Mouse (Mus musculus): ENCODE measurements around the gene Acsm1. TPM values are rescaled to one million over a fixed set of nuclear protein-coding genes. Genes with fewer than 3 reads are reported as not detected.

Acsm1 gene
- polyA plus RNA-seq, 1 experiment from 2014 or later = 13.9 TPM

DNA sequence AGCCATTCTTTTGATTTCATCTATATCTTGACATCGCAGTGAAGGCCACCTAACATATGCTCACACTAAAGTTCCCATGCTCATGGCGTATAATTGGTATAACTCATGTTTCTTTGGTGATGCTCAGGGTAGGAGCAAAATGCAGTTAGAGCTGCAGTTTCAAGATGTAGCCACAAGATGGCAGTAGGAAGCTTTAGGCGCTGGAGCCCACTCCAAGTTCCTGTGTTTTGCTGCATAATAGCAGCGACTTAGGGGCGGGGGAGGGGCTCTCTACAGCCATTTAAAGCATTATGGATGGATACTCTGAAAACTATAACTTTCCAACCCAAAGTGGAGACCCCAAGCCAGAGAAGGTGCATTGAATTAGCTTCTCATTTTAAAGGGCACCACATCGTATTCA is 66.6 kb downstream of the Acsm1 start:
- Histone ChIP-seq H3K4me2 (no peak overlapping the region), H3K27ac (replicated peaks) (no peak overlapping the region), H3K9me3 (replicated peaks) (no peaks in the 10 kb centered on the region), H3K4me1 (replicated peaks) (no peaks in the 10 kb centered on the region), H3K27me3 (no peaks in the 10 kb centered on the region), H3K4me3 (replicated peaks) (no peak overlapping the region), H3K36me3 (replicated peaks) (no peaks in the 10 kb centered on the region), H3K9ac (no peak overlapping the region)
- 14% methylated on average over 6 of the region's 6 CpGs for WGBS (ENCODE audit: insufficient replicate concordance)
- no peak for ATAC-seq (ENCODE audit: insufficient read depth)

DNA sequence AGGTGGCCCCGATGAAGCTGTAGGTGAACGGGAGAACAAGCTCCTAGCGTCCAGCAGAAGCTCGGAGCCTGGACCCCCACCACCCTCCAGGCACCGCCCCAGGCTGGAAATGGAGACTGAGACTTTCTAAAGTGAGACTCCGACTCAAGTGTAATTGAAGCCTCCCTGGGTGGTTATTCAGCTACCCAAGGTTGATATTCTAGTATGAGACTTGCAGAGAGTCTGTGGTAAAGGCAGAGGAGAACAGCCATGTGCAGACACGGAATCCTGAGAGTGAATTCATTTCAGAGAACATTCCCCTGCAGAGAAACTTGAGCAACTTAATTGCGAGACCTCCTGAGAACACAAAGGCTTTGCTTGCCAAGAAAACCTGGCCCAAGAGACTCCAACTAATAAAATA is 73.3 kb downstream of the Acsm1 start:
- H3K9me3 ChIP-seq (replicated peaks) = no peaks in the 10 kb centered on the region

DNA sequence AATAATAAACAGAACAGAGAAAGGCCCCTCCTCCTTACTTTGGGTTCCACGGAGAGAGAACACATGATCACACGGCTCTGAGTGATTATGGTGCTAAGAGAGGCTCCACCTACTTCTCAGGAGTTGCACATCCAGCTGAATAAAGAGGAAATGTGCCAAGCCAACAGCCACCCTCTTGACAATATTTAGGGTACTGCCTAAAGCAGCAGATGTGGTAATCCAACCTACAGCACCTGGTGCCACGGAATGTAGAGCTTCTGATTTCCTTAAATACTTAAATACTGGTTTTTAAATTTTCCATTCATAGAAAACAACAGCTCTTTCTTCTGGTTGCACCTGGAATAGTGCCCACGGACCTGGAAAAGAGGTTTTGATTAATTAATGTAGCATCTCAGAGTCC is 75.9 kb downstream of the Acsm1 start:
- Histone ChIP-seq H3K27me3 (no peaks in the 10 kb centered on the region), H3K9me3 (replicated peaks) (no peaks in the 10 kb centered on the region), H3K4me1 (replicated peaks) (no peaks in the 10 kb centered on the region), H3K27ac (replicated peaks) (no peak overlapping the region), H3K36me3 (replicated peaks) (no peaks in the 10 kb centered on the region), H3K9ac (no peak overlapping the region), H3K4me2 (no peak overlapping the region), H3K4me3 (replicated peaks) (no peak overlapping the region)
- ATAC-seq (ENCODE audit: insufficient read depth) = no peak
- 47% methylated on average over 4 of the region's 4 CpGs for WGBS (ENCODE audit: insufficient replicate concordance)

More for the DNA sequence above, 73.3 kb downstream of the Acsm1 start:
- no peak for ATAC-seq (ENCODE audit: insufficient read depth)
- H3K36me3 ChIP-seq (replicated peaks) = no peaks in the 10 kb centered on the region
- no peak overlapping the region for H3K4me3 ChIP-seq (replicated peaks)
- H3K4me2 ChIP-seq = no peak overlapping the region
- H3K27ac ChIP-seq (replicated peaks) = no peak overlapping the region
- H3K27me3 ChIP-seq = no peaks in the 10 kb centered on the region
- no peak overlapping the region for H3K9ac ChIP-seq
- WGBS (ENCODE audit: insufficient replicate concordance) = 57% methylated on average over 8 of the region's 8 CpGs
- H3K4me1 ChIP-seq (replicated peaks) = no peaks in the 10 kb centered on the region

DNA sequence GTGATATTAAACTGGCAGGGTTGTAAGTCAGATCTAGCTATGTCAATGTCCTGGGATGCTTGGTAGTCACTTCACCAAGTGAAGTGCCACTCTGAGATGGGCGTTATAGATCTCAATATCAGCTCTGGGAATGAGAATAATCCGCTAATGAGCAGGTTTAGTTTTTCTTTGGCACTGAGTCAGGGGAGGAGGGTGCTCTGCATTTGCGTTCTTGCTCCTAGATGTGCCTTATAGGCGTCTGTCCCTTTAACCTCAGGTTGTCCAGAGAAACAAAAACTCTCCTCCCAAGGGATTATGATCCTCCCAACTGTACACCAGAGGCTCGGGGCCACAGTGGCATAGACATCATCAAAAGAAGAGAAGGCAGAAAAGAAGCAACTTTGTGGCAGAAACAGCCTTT is 82.9 kb downstream of the Acsm1 start, which contains the start of gene Acsm4:
TSS of gene Acsm4 (plus strand) at position 301 of the 400 bp plus-strand sequence.
- Histone ChIP-seq H3K4me3 (replicated peaks) (no peak within 1 kb of the TSS), H3K27me3 (no peaks in the 10 kb centered on the region), H3K9me3 (replicated peaks) (no peaks in the 10 kb centered on the region), H3K9ac (no peak within 1 kb of the TSS), H3K27ac (replicated peaks) (no peak within 1 kb of the TSS), H3K36me3 (replicated peaks) (no peaks in the 10 kb centered on the region), H3K4me2 (no peak within 1 kb of the TSS), H3K4me1 (replicated peaks) (no peaks in the 10 kb centered on the region)
- 53% methylated on average over 5 of the region's 5 CpGs for WGBS (ENCODE audit: insufficient replicate concordance)
- ATAC-seq (ENCODE audit: insufficient read depth) = no peak

DNA sequence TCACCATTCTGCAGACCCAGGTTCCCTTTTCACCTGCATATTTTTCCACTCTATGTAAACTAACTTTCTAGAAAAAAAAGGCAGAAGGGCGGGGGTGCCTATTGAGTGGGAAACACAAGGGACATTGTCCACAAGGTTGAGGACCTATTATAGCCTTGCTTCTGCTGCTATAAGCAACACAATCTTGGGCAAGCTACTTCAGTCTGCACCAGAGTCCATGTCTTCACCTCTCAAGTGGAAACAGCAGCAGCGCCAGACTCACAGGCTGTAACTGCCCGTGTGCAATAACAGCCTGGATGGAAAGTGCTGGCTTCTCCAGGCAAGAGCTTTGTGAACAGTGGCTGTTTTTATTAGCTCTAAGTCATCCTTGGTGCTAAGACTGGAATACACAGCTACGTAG is 85.5 kb downstream of the Acsm1 start:
- H3K9ac ChIP-seq = no peak overlapping the region
- ATAC-seq (ENCODE audit: insufficient read depth) = no peak
- 59% methylated on average over 4 of the region's 4 CpGs for WGBS (ENCODE audit: insufficient replicate concordance)

DNA sequence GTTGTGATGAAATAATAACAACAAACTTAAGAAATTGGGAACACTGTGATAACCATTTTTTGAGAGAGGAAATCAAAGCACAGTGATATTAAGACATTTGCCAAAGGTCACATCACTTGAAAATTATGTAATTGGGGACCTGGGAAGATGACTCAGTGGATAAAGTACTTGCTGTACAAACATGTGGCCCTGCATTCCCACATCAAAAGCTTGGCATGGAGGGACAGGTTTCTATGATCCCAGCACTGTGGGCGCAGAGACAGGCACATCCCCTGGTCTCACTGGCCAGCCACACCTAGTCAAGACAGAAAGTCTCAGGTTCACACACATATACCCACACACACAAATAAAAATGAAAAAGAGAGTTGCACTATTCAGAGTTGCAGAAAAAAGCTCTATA is 88.1 kb downstream of the Acsm1 start:
- H3K27me3 ChIP-seq = no peaks in the 10 kb centered on the region
- WGBS (ENCODE audit: insufficient replicate concordance) = 36% methylated on average over 1 of the region's 1 CpGs
- H3K36me3 ChIP-seq (replicated peaks) = no peaks in the 10 kb centered on the region
- no peaks in the 10 kb centered on the region for H3K4me1 ChIP-seq (replicated peaks)
- ATAC-seq (ENCODE audit: insufficient read depth) = no peak
- no peak overlapping the region for H3K9ac ChIP-seq
- H3K4me2 ChIP-seq = no peak overlapping the region
- no peaks in the 10 kb centered on the region for H3K9me3 ChIP-seq (replicated peaks)
- no peak overlapping the region for H3K27ac ChIP-seq (replicated peaks)
- no peak overlapping the region for H3K4me3 ChIP-seq (replicated peaks)

More for the DNA sequence above, 85.5 kb downstream of the Acsm1 start:
- no peaks in the 10 kb centered on the region for H3K27me3 ChIP-seq
- no peaks in the 10 kb centered on the region for H3K4me1 ChIP-seq (replicated peaks)
- no peaks in the 10 kb centered on the region for H3K9me3 ChIP-seq (replicated peaks)
- H3K36me3 ChIP-seq (replicated peaks) = no peaks in the 10 kb centered on the region
- no peak overlapping the region for H3K27ac ChIP-seq (replicated peaks)
- no peak overlapping the region for H3K4me3 ChIP-seq (replicated peaks)
- H3K4me2 ChIP-seq = no peak overlapping the region

Other genes starting within 250 kb of the Acsm1 start
- not detected in 2 replicates for gene Gp2, start 147.7 kb upstream of the Acsm1 start, polyA plus RNA-seq (2015; fragmentation: Nextera tagmentation; extraction: Ambion mirVana)
- not detected in 2 replicates for gene Umod, start 127.7 kb upstream of the Acsm1 start, polyA plus RNA-seq (2015; fragmentation: Nextera tagmentation; extraction: Ambion mirVana)
- gene Acsm5, start 87.6 kb upstream of the Acsm1 start, polyA plus RNA-seq (2015; fragmentation: Nextera tagmentation; extraction: Ambion mirVana) = 0.21 and 0.23 TPM in 2 replicates
- not detected in 2 replicates for gene Pdilt, start 83.5 kb upstream of the Acsm1 start, polyA plus RNA-seq (2015; fragmentation: Nextera tagmentation; extraction: Ambion mirVana)
- gene Acsm2, start 52.7 kb upstream of the Acsm1 start, polyA plus RNA-seq (2015; fragmentation: Nextera tagmentation; extraction: Ambion mirVana) = not detected in 2 replicates
- gene Acsm4, start 83.0 kb downstream of the Acsm1 start, polyA plus RNA-seq (2015; fragmentation: Nextera tagmentation; extraction: Ambion mirVana) = not detected in 2 replicates
- gene Thumpd1, start 113.8 kb downstream of the Acsm1 start, polyA plus RNA-seq (2015; fragmentation: Nextera tagmentation; extraction: Ambion mirVana) = 23.7 and 24.0 TPM in 2 replicates
- 3.2 and 5.4 TPM in 2 replicates for gene Acsm3, start 153.9 kb downstream of the Acsm1 start, polyA plus RNA-seq (2015; fragmentation: Nextera tagmentation; extraction: Ambion mirVana)
- 10.8 and 11.6 TPM in 2 replicates for gene Rexo5, start 187.0 kb downstream of the Acsm1 start, polyA plus RNA-seq (2015; fragmentation: Nextera tagmentation; extraction: Ambion mirVana)
- gene Eri2, start 187.0 kb downstream of the Acsm1 start, polyA plus RNA-seq (2015; fragmentation: Nextera tagmentation; extraction: Ambion mirVana) = 10.4 and 10.8 TPM in 2 replicates

All from liver, embryonic 15.5 days (tissue).